Comparison of ENCODE assay signal across 28 mouse cellular contexts in the genomic region with DNA sequence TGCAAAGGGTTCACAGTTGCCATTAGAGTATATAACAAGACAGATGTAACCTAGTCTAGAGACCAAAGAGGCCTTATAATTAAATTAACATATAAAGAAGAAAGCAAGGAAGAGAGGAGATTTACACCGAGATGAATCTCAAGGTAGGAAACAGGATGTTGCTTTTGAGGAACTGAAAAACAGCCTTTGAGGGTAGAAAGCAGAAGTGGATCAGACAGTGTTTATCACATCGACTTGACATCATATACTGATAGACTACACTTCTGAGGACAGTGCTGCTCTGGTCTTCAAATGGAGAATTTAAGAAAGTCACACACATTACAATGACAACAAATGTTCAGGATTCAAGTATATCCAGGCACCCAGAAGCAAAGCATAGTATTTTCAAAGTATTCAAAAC. TPM values are rescaled to one million over a fixed set of nuclear protein-coding genes. Genes with fewer than 3 reads are reported as not detected.
A peak's percentile ranks its signal among the peaks of the same experiment; 100 is the strongest.
DNase-seq lines count a peak whose midpoint lies in the region; ATAC-seq and TF ChIP-seq lines count a peak whose summit lies in the region.
"Had no signal": no experiment of that assay in that cellular context is flagged by ENCODE, and none has a peak within 500 bp of the region (broad histone marks: within the 10 kb centered on the region; RNA-seq: fewer than 3 reads in every experiment).

No protein-coding gene starts in this region.

- H3K9ac ChIP-seq in hindbrain, embryonic 13.5 days, result no peak overlapping the region
- H3K9ac ChIP-seq: embryonic facial prominence, embryonic 15.5 days; heart, embryonic 15.5 days; intestine, embryonic 15.5 days; midbrain, embryonic 12.5 days; stomach, embryonic 15.5 days had no signal

- no peaks in the 10 kb centered on the region for H3K27me3 ChIP-seq in hindbrain, embryonic 13.5 days
- H3K27me3 ChIP-seq: embryonic facial prominence, embryonic 15.5 days; intestine, embryonic 15.5 days; midbrain, embryonic 12.5 days; stomach, embryonic 15.5 days had no signal

- ATAC-seq in hindbrain, embryonic 13.5 days (ENCODE audit: low FRiP score), result no peak
- ATAC-seq: CD4-positive, CD25-positive, alpha-beta regulatory T cell, adult 4 months; forebrain, embryonic 16.5 days; hindbrain, embryonic 16.5 days; intestine, embryonic 15.5 days had no signal

- no peak overlapping the region for H3K4me3 ChIP-seq in embryonic fibroblast, embryonic 13.5 days (ENCODE audit: insufficient read depth, low read length)
- H3K4me3 ChIP-seq in hindbrain, embryonic 13.5 days, result no peak overlapping the region
- H3K4me3 ChIP-seq: embryonic facial prominence, embryonic 15.5 days; heart, embryonic 15.5 days; intestine, embryonic 15.5 days; midbrain, embryonic 12.5 days; stomach, embryonic 15.5 days had no signal

- H3K27ac ChIP-seq in embryonic fibroblast, embryonic 13.5 days (ENCODE audit: insufficient read depth, low read length), result peak overlapping the region; percentile 75
- no peak overlapping the region for H3K27ac ChIP-seq in hindbrain, embryonic 13.5 days
- H3K27ac ChIP-seq: embryonic facial prominence, embryonic 15.5 days; heart, embryonic 15.5 days; intestine, embryonic 15.5 days; midbrain, embryonic 12.5 days; stomach, embryonic 15.5 days had no signal

- peaks cover 6% of the 10 kb centered on the region; the same call in 1 of the 2 replicates for H3K4me1 ChIP-seq in embryonic fibroblast, embryonic 13.5 days (ENCODE audit: control insufficient read depth, insufficient read depth, low read length)
- no peaks in the 10 kb centered on the region for H3K4me1 ChIP-seq in hindbrain, embryonic 13.5 days (replicated peaks)
- H3K4me1 ChIP-seq: embryonic facial prominence, embryonic 15.5 days; heart, embryonic 15.5 days; intestine, embryonic 15.5 days; midbrain, embryonic 12.5 days; stomach, embryonic 15.5 days had no signal

- no peak for TF ChIP-seq POLR2A in embryonic fibroblast, embryonic 13.5 days (IDR thresholded peaks at IDR 0.05; ENCODE audit: low read depth, low read length)

- H3K36me3 ChIP-seq in hindbrain, embryonic 13.5 days, result no peaks in the 10 kb centered on the region
- H3K36me3 ChIP-seq: embryonic facial prominence, embryonic 15.5 days; heart, embryonic 15.5 days; intestine, embryonic 15.5 days; midbrain, embryonic 12.5 days; stomach, embryonic 15.5 days had no signal

- peak; percentile 22 for DNase-seq in 416B (ENCODE audit: low read depth)
- DNase-seq in A20 (ENCODE audit: low read depth, low spot score), result peak; percentile 76
- peak; percentile 7 for DNase-seq in naive thymus-derived CD4-positive, alpha-beta T cell, adult 2 months (ENCODE audit: low read depth)
- no peak for DNase-seq in cerebellum, adult 18-20 months
- no peak for DNase-seq in gastrocnemius, postnatal 10 days
- DNase-seq: adrenal gland, adult 2 months; cerebellum, adult 2 months; cerebellum, postnatal 25 days; heart, postnatal 4 days; kidney, adult 8-10 months; kidney, postnatal 10 days; lung, adult 18-20 months; right cerebral cortex, postnatal 14 days; spleen, adult 18-20 months; thymus, postnatal 25 days had no signal

- 88% methylated on average over 2 of the region's 2 CpGs for WGBS in hindbrain, embryonic 13.5 days

- no peak for TF ChIP-seq CTCF in embryonic fibroblast, embryonic 13.5 days (IDR thresholded peaks at IDR 0.05; ENCODE audit: borderline replicate concordance, insufficient read depth, low read length)

- no peak overlapping the region for H3K4me2 ChIP-seq in hindbrain, embryonic 13.5 days
- H3K4me2 ChIP-seq: embryonic facial prominence, embryonic 15.5 days; heart, embryonic 15.5 days; intestine, embryonic 15.5 days; liver, embryonic 11.5 days; midbrain, embryonic 12.5 days; stomach, embryonic 15.5 days had no signal

- H3K9me3 ChIP-seq in hindbrain, embryonic 13.5 days, result peaks cover 2% of the 10 kb centered on the region; the same call in 1 of the 2 replicates
- H3K9me3 ChIP-seq: embryonic facial prominence, embryonic 15.5 days; intestine, embryonic 15.5 days; stomach, embryonic 15.5 days had no signal

RNA-seq across cellular contexts. Expression of a gene that starts 34.4 kb away (rescaled TPM):
- not detected in 2 replicates for polyA plus RNA-seq in embryonic fibroblast, embryonic 13.5 days (2011; ENCODE audit: insufficient read length, low read depth, missing spikeins)
- 12.5 and 22.0 TPM in 2 replicates for polyA plus RNA-seq in hindbrain, embryonic 13.5 days (2015; fragmentation: Nextera tagmentation; extraction: Ambion mirVana)
- total RNA-seq in gastrocnemius, postnatal 10 days (2021), result not detected
- total RNA-seq: adrenal gland, adult 2 months; ES-E14; heart, postnatal 4 days had no signal
- polyA plus RNA-seq: adrenal gland, adult 2 months; forebrain, embryonic 16.5 days; intestine, embryonic 15.5 days; limb, embryonic 11.5 days; stomach, embryonic 15.5 days had no signal

Comparison
In these comparisons a context has a peak if more than half of its experiments do, and no peak if none do; other contexts are left out.
1. DNase-seq: peak in 416B (single experiment), A20 (single experiment) and naive thymus-derived CD4-positive, alpha-beta T cell, adult 2 months (single experiment); none in cerebellum, adult 18-20 months (0 of 2) and gastrocnemius, postnatal 10 days (single experiment).
2. RNA of a gene that starts 34.4 kb away (polyA plus RNA-seq): 12.5 to 22.0 TPM in hindbrain, embryonic 13.5 days; not detected in embryonic fibroblast, embryonic 13.5 days; every median in the first group is over 10 times any median in the second.